ENCODE assay signal across 14 mouse cellular contexts in genomic region chr7:61790113-61790796, GRCm38 (mm10).
A peak's percentile ranks its signal among the peaks of the same experiment; 100 is the strongest.
DNase-seq lines count a peak whose midpoint lies in the region; ATAC-seq lines count a peak whose summit lies in the region.
"Had no signal": no experiment of that assay in that cellular context is flagged by ENCODE, and none has a peak within 500 bp of the region (broad histone marks: within the 10 kb centered on the region; RNA-seq: fewer than 3 reads in every experiment).

No protein-coding gene starts in this region.

- H3K4me3 ChIP-seq in hindbrain, embryonic 15.5 days, result no peak overlapping the region
- no peak overlapping the region for H3K4me3 ChIP-seq in hindbrain, embryonic 10.5 days
- H3K4me3 ChIP-seq: embryonic facial prominence, embryonic 13.5 days; heart, embryonic 15.5 days; limb, embryonic 13.5 days; lung, embryonic 15.5 days had no signal

- peak; percentile 77 for ATAC-seq in hindbrain, embryonic 15.5 days (ENCODE audit: low FRiP score, low read depth)

- H3K4me1 ChIP-seq in hindbrain, embryonic 15.5 days (replicated peaks), result no peaks in the 10 kb centered on the region
- no peaks in the 10 kb centered on the region for H3K4me1 ChIP-seq in hindbrain, embryonic 10.5 days (replicated peaks)
- H3K4me1 ChIP-seq: embryonic facial prominence, embryonic 13.5 days; heart, embryonic 15.5 days; limb, embryonic 13.5 days; lung, embryonic 15.5 days had no signal

- intact Hi-C loops in heart, postnatal 10 days (cut with DNase I), result no loop called here
- intact Hi-C loops in heart, postnatal 25 days (cut with DNase I), result no loop called here

- no peaks in the 10 kb centered on the region for H3K36me3 ChIP-seq in hindbrain, embryonic 15.5 days
- H3K36me3 ChIP-seq in hindbrain, embryonic 10.5 days, result no peaks in the 10 kb centered on the region
- H3K36me3 ChIP-seq: embryonic facial prominence, embryonic 13.5 days; heart, embryonic 15.5 days; limb, embryonic 13.5 days; lung, embryonic 15.5 days had no signal

- no peaks in the 10 kb centered on the region for H3K27me3 ChIP-seq in hindbrain, embryonic 15.5 days
- H3K27me3 ChIP-seq in hindbrain, embryonic 10.5 days (ENCODE audit: insufficient read depth, poor library complexity, severe bottlenecking), result no peaks in the 10 kb centered on the region
- H3K27me3 ChIP-seq: embryonic facial prominence, embryonic 13.5 days; heart, embryonic 15.5 days; limb, embryonic 13.5 days; lung, embryonic 15.5 days had no signal

- no peaks in the 10 kb centered on the region for H3K9me3 ChIP-seq in hindbrain, embryonic 15.5 days
- peaks cover 15% of the 10 kb centered on the region; the same call in 1 of the 2 replicates for H3K9me3 ChIP-seq in hindbrain, embryonic 10.5 days
- H3K9me3 ChIP-seq: embryonic facial prominence, embryonic 13.5 days; heart, embryonic 15.5 days; limb, embryonic 13.5 days; lung, embryonic 15.5 days had no signal

- no peak overlapping the region for H3K4me2 ChIP-seq in hindbrain, embryonic 15.5 days
- H3K4me2 ChIP-seq: embryonic facial prominence, embryonic 13.5 days; heart, embryonic 15.5 days; limb, embryonic 13.5 days; lung, embryonic 15.5 days had no signal

- DNase-seq in hindbrain, embryonic 10.5 days (ENCODE audit: low spot score), result no peak
- DNase-seq in 416B (ENCODE audit: low read depth), result peak; percentile 2
- peak; percentile 15 for DNase-seq in adipocyte (ENCODE audit: low spot score)
- DNase-seq in layer of hippocampus, postnatal 14 days (ENCODE audit: low spot score in 2 of 2), result peak; percentile 6 to 38
- DNase-seq in heart, postnatal 10 days, result no peak
- DNase-seq in ovary, adult 18-20 months (ENCODE audit: low spot score), result no peak
- no peak for DNase-seq in heart, postnatal 25 days (ENCODE audit: low spot score)
- DNase-seq: gastrocnemius, postnatal 14 days; kidney, adult 2 months had no signal

- 84% methylated on average over 5 of the region's 5 CpGs for WGBS in hindbrain, embryonic 15.5 days
- 81% methylated on average over 5 of the region's 5 CpGs for WGBS in hindbrain, embryonic 10.5 days

- no peak overlapping the region for H3K9ac ChIP-seq in hindbrain, embryonic 15.5 days
- H3K9ac ChIP-seq: embryonic facial prominence, embryonic 13.5 days; heart, embryonic 15.5 days; limb, embryonic 13.5 days; lung, embryonic 15.5 days had no signal

- no peak overlapping the region for H3K27ac ChIP-seq in hindbrain, embryonic 15.5 days (replicated peaks)
- no peak overlapping the region for H3K27ac ChIP-seq in hindbrain, embryonic 10.5 days
- H3K27ac ChIP-seq: embryonic facial prominence, embryonic 13.5 days; heart, embryonic 15.5 days; limb, embryonic 13.5 days; lung, embryonic 15.5 days had no signal

Comparison
In these comparisons a context has a peak if more than half of its experiments do, and no peak if none do; other contexts are left out.
1. DNase-seq: peak in 416B (single experiment), adipocyte (single experiment) and layer of hippocampus, postnatal 14 days (2 of 2); none in hindbrain, embryonic 10.5 days (single experiment), heart, postnatal 10 days (0 of 2), ovary, adult 18-20 months (single experiment) and heart, postnatal 25 days (single experiment).